Mouse (Mus musculus): ENCODE results near the gene Zfp329. TPM values are rescaled to one million over a fixed set of nuclear protein-coding genes. Genes with fewer than 3 reads are reported as not detected.
"Not testable (repeated sequence)": the region's sequence is repeated elsewhere in the genome, so short reads cannot be mapped to it uniquely, and the experiment has no call there.

Gene Zfp329
- 30.6 and 31.3 TPM in 2 replicates for polyA plus RNA-seq (2015; fragmentation: Nextera tagmentation; extraction: Ambion mirVana)

DNA sequence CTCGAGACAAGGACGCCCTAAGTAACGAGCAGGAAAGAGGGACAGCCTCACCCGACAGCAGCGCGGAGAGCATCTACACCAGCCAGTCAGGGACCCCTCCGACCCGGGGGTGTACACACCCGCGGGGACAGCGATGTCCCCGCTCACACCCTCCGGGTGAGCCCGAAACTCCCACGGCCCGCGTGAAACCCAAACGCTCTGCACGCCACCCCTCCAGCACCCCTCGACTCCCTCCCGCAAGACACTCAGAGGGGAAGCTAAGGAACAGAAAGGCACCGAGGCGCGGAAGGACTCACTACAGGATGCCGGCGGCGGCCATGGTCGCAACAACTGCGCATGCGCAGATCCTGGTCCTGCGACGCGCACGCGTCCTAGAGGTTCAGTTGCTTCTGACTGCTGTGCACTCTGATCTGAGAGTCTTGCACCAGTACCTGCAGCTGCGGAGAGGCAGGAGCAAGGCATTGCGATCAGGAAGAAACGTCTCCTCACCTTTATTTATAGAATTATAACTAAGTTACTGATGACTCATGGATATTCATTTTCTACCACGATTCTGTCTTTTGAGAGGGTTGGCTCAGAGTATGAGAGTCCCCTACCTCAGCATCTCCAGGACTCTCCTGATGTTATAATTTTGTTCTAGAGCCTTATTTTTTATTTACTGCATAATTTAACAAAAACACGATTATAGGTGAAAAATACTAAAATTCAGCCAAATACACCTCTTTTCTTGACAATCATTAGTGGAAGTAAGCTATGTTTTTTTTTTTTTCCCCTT is at the start of gene Zfp329:
Gene Zfp329 (minus strand): TSS at position 338 of the 775 bp plus-strand sequence.
- Histone ChIP-seq H3K27ac (peak within 1 kb of the TSS; percentile 95), H3K4me2 (peak within 1 kb of the TSS; percentile 66), H3K4me1 (replicated peaks) (peaks cover 9% of the 10 kb centered on the region), H3K36me3 (peaks cover 23% of the 10 kb centered on the region), H3K4me3 (peak within 1 kb of the TSS; percentile 79), H3K27me3 (0 out of 2 replicates have a peak, but pooled peaks cover 7% of the 10 kb centered on the region), H3K9me3 (peaks cover 29% of the 10 kb centered on the region), H3K9ac (peak within 1 kb of the TSS; percentile 94)
- under 1% methylated on average over 40 of the region's 40 CpGs for WGBS
- ATAC-seq (ENCODE audit: low FRiP score) = peak; percentile 96

DNA sequence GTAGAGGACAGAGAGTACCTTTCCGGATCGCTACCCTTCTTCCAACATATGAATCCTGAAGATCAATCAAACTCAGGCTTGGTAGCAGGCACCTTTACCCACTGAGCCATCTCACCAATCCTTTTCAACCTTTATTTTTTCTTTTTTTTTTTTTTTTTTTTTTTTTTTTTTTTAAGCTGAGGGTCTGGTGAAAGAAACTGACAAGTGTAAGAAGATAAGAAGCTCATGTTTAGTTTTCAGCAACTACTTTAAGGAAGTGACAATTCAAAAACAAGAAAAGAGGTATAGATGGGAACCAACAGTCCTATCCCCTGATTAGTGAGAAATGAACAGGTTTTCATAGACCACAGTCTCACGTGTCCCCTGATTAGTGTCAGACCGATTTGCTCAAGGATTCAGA is 17.1 kb upstream of the Zfp329 start:
- 93% methylated on average over 4 of the region's 4 CpGs for WGBS
- Histone ChIP-seq H3K4me3 (peak overlapping the region; percentile 53), H3K27ac (no peak overlapping the region), H3K9me3 (peaks cover 39% of the 10 kb centered on the region), H3K4me1 (replicated peaks) (no peaks in the 10 kb centered on the region), H3K4me2 (peak overlapping the region; percentile 48), H3K27me3 (no peaks in the 10 kb centered on the region), H3K9ac (no peak overlapping the region), H3K36me3 (peaks cover 46% of the 10 kb centered on the region)
- no peak for ATAC-seq (ENCODE audit: low FRiP score)

GRCm38 (mm10) chr7:12835193-12835671 is 16.6 kb upstream of the Zfp329 start:
- peak; percentile 71 for ATAC-seq (ENCODE audit: low FRiP score)
- WGBS = 45% methylated on average over 13 of the region's 13 CpGs
- H3K27me3 ChIP-seq = no peaks in the 10 kb centered on the region
- H3K4me3 ChIP-seq = peak overlapping the region; percentile 53
- peaks cover 40% of the 10 kb centered on the region for H3K36me3 ChIP-seq
- H3K4me2 ChIP-seq = peak overlapping the region; percentile 48
- peak overlapping the region; percentile 74 for H3K9ac ChIP-seq
- no peaks in the 10 kb centered on the region for H3K4me1 ChIP-seq (replicated peaks)
- H3K27ac ChIP-seq = peak overlapping the region; percentile 60; the same call in 1 of the 2 replicates
- peaks cover 34% of the 10 kb centered on the region for H3K9me3 ChIP-seq

DNA sequence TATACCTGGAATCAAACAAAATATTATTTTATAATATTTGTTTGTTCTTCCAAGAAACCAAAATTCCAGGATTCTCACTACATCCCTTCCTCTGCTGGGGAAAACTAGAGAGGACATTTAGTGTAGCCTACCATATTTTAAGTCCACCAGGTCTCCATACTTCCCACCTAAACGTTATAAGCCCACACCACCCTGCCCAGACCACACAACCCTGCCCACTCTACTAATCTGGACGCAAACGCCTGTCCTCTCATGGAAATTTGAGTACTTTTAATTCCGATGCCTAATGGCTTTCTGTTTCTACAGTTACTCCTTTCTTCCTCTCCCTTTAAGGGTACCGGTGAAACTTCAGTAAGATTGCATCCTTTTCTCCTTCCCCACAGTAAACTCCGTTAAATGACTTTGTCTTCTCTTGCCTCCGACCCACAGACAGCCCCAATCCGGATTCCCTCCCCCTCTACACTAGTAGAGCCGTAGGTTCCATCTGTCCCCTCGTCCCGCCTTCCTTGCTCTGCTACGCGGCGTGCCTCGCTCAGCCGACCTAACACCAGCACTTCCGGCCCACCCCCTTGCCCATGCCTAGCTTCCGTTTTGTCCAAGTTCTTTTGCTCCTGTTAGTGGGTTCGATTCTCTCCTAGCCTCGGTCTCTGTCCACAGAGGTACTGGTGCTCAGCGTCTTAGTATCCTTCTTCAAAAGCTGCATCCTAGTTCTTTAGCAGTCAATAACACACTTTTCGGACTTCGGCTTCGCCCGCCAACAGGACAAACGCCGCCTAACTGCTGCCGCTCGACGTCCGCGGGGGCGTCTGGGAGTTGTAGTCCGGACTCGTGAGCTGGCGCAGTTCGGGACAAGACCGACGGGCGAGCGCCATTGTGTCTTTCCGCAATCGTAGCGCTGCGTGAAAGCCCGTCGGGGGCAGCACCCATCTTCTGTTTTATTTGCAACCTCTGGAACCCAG is 15.8 kb upstream of the Zfp329 start, which contains the start of gene Zfp110:
Gene Zfp110 (plus strand): TSS at position 600 of the 959 bp plus-strand sequence.
- Histone ChIP-seq H3K9ac (peak within 1 kb of the TSS; percentile 74), H3K9me3 (peaks cover 28% of the 10 kb centered on the region), H3K27ac (peak within 1 kb of the TSS; percentile 60; the same call in 1 of the 2 replicates), H3K36me3 (peaks cover 34% of the 10 kb centered on the region), H3K4me2 (peak within 1 kb of the TSS; percentile 48), H3K4me1 (replicated peaks) (no peaks in the 10 kb centered on the region), H3K27me3 (no peaks in the 10 kb centered on the region), H3K4me3 (peak within 1 kb of the TSS; percentile 53)
- ATAC-seq (ENCODE audit: low FRiP score) = peak; percentile 97
- 4% methylated on average over 47 of the region's 47 CpGs for WGBS

- WGBS = 99% methylated on average over 8 of the region's 8 CpGs
- Histone ChIP-seq H3K36me3 (peaks cover 51% of the 10 kb centered on the region), H3K9me3 (peaks cover 45% of the 10 kb centered on the region), H3K4me1 (replicated peaks) (peaks cover 9% of the 10 kb centered on the region), H3K27me3 (0 out of 2 replicates have a peak, but pooled peaks cover 3% of the 10 kb centered on the region), H3K4me3 (no peak overlapping the region), H3K4me2 (no peak overlapping the region), H3K27ac (no peak overlapping the region), H3K9ac (no peak overlapping the region)
- no peak for ATAC-seq (ENCODE audit: low FRiP score)
Measured at GRCm38 (mm10) chr7:12815566-12815965, 3.1 kb downstream of the Zfp329 start.

DNA sequence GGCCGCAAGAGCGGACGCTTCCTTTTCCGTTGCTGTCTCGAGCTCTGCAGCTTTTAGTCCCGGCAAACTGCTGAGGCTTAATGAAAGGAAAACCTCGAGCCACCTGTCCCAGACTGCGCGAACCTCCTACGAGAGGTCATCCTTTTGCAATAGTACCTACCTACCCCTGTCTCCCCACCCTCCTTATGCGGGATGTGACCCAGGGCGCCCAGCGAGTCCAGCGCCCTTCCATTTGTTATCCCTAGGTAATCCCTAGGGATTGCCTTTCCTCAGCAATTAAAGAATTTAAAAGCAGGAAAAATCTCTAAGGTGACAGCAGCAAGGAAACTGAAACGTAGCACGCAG is 15.0 kb downstream of the Zfp329 start:
- Histone ChIP-seq H3K27ac (peak overlapping the region; percentile 91), H3K9me3 (peaks cover 15% of the 10 kb centered on the region), H3K27me3 (no peaks in the 10 kb centered on the region), H3K9ac (peak overlapping the region; percentile 80), H3K4me3 (peak overlapping the region; percentile 50), H3K4me1 (replicated peaks) (peaks cover 7% of the 10 kb centered on the region; the same call in 1 of the 2 replicates), H3K4me2 (peak overlapping the region; percentile 75), H3K36me3 (peaks cover 29% of the 10 kb centered on the region)
- WGBS = 1% methylated on average over 16 of the region's 16 CpGs
- ATAC-seq (ENCODE audit: low FRiP score) = peak; percentile 91; the same call in 1 of the 2 replicates

DNA sequence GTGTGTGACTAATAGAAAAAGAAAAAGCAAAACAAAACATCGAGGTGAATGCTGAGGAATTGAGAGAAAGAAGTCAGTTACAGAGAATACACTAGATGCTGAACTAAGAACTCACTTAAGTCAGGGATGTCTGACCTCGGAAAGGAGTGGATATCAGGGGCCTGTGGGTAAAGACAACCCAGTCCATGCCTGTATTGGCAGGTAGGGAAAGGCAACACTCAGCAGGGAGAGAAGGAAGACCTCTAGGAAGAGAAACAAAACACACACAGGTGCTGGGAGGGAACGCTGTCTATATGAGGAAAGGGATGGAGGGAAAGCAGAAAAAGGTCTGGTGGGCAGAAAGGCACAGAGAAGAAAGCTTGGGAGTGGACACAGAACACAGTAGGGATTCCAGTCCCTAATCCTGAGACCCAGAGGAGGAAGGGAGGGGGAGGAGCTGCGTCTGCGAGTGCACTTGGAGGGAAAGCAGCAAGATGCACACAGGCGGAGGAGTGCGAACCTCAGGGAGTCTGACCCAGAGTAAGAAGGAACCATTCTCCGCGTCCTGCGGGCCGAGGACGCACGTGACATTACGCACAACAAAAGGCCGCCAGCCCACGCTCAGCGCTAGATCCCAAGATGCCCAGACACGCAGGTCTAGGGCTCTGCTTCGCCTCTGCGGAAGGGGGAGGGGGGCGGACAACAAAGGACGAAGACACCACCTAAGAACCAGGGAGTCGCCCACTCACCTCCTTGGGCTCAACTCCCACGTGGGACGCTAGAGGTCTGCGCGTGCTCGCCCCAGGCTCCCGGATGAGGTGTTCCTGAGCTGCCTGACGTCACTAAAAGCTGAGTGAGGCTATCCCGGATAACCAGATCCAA is 15.6 kb downstream of the Zfp329 start, which contains the start of gene Zscan18:
Gene Zscan18 (minus strand): TSS at position 770 of the 861 bp plus-strand sequence.
- H3K9me3 ChIP-seq = peaks cover 12% of the 10 kb centered on the region; the same call in 1 of the 2 replicates
- WGBS = 4% methylated on average over 31 of the region's 31 CpGs
- ATAC-seq (ENCODE audit: low FRiP score) = peak; percentile 97
- H3K27ac ChIP-seq = peak within 1 kb of the TSS; percentile 91
- peak within 1 kb of the TSS; percentile 75 for H3K4me2 ChIP-seq
- H3K9ac ChIP-seq = peak within 1 kb of the TSS; percentile 80
- peaks cover 27% of the 10 kb centered on the region for H3K36me3 ChIP-seq
- no peaks in the 10 kb centered on the region for H3K27me3 ChIP-seq
- H3K4me3 ChIP-seq = peak within 1 kb of the TSS; percentile 50
- H3K4me1 ChIP-seq (replicated peaks) = peaks cover 7% of the 10 kb centered on the region; the same call in 1 of the 2 replicates

- Histone ChIP-seq H3K27me3 (no peaks in the 10 kb centered on the region), H3K27ac (no peak overlapping the region), H3K9ac (no peak overlapping the region), H3K9me3 (peaks cover 12% of the 10 kb centered on the region), H3K4me1 (replicated peaks) (peaks cover 7% of the 10 kb centered on the region; the same call in 1 of the 2 replicates), H3K4me2 (no peak overlapping the region), H3K4me3 (no peak overlapping the region), H3K36me3 (peaks cover 19% of the 10 kb centered on the region)
- no peak for ATAC-seq (ENCODE audit: low FRiP score)
- WGBS = 86% methylated on average over 1 of the region's 1 CpGs
Measured at GRCm38 (mm10) chr7:12799554-12799953, 19.1 kb downstream of the Zfp329 start.

DNA sequence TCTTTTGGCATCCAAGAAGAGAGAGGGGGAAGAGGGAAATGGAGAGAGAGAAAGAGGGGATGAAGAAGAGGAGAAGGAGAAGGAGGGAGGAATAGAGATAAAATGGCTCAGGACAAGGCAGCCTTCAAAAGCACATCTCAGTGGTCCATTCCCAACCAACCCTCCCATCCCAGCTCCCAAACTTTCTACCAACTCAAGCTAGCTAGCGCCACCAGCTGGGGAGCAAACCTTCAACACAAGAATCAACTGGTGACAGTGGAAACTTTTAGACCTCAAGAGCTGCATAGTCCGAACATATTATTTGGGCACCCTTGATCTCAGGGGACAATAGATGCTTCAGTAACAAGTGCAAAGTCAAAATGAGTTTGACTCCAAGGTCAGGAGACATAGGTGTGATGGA is 20.7 kb downstream of the Zfp329 start:
- 62% methylated on average over 2 of the region's 2 CpGs for WGBS
- Histone ChIP-seq H3K27ac (no peak overlapping the region), H3K9ac (no peak overlapping the region), H3K9me3 (peaks cover 12% of the 10 kb centered on the region), H3K36me3 (peaks cover 19% of the 10 kb centered on the region), H3K27me3 (no peaks in the 10 kb centered on the region), H3K4me3 (no peak overlapping the region), H3K4me2 (no peak overlapping the region), H3K4me1 (replicated peaks) (0 out of 2 replicates have a peak, but pooled peaks cover 5% of the 10 kb centered on the region)
- ATAC-seq (ENCODE audit: low FRiP score) = no peak

GRCm38 (mm10) chr7:12792624-12793023 is 26.0 kb downstream of the Zfp329 start:
- not testable (repeated sequence) for ATAC-seq (ENCODE audit: low FRiP score); H3K9ac ChIP-seq; H3K4me3 ChIP-seq; H3K9me3 ChIP-seq; H3K27ac ChIP-seq; H3K4me1 ChIP-seq (replicated peaks); H3K27me3 ChIP-seq; H3K4me2 ChIP-seq
- H3K36me3 ChIP-seq = peaks cover 12% of the 10 kb centered on the region
- 83% methylated on average over 11 of the region's 11 CpGs for WGBS

- Histone ChIP-seq H3K4me2 (no peak overlapping the region), H3K4me3 (no peak overlapping the region), H3K9ac (peak overlapping the region; percentile 53), H3K9me3 (no peaks in the 10 kb centered on the region), H3K36me3 (no peaks in the 10 kb centered on the region), H3K4me1 (replicated peaks) (peaks cover 6% of the 10 kb centered on the region; the same call in 1 of the 2 replicates), H3K27ac (no peak overlapping the region), H3K27me3 (no peaks in the 10 kb centered on the region)
- 19% methylated on average over 5 of the region's 5 CpGs for WGBS
- no peak for ATAC-seq (ENCODE audit: low FRiP score)
Measured at GRCm38 (mm10) chr7:12788025-12788424, 30.6 kb downstream of the Zfp329 start.

Data from hindbrain, embryonic 13.5 days (tissue).